Comparison of ENCODE assay signal across 7 mouse cellular contexts in the genomic region with DNA sequence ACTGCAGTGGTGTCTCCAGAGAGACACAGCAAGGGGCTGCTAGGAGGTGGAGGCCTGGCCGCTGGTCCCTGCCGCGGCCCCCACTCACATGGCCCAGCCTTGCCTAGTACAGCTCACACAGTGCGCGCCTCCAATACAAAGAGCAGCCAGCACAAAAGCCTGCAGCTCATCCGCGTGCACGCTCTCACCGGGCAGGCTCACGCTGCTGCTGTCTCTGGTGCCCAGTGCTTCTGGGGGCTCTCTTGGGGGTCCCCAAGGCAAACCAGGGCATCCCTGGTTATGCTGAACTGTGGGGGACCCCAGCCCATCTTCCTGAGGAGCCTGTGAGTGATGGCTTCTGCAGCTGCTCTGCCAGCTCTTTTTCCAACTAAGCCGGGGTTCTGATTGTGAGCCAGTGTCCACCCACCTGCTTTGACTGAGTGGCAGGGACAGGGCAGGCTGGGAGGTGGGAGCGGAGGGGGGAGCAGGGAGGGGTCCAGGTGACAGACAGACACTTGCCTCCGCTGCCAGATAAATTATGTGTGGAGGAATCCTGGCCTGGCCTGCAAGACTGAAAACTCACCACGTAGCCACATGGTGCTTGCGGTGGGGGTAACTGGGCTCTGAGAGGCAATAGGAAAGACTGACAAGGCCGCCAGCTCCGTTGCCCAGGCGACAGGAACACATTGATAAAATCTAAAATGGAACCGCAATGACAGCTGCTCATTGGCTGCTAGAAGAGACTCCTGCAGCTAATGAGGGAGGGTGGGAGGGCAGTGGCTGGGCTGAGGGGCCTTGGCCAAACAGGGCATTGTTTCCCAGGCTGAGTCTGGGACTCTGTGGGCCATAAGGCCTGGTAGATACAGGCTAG.
DNase-seq lines count a peak whose midpoint lies in the region; ATAC-seq lines count a peak whose summit lies in the region.

No protein-coding gene starts in this region.

- H3K4me1 ChIP-seq in embryonic facial prominence, embryonic 12.5 days = peaks cover 30% of the 10 kb centered on the region
- peaks cover 81% of the 10 kb centered on the region for H3K4me1 ChIP-seq in midbrain, embryonic 10.5 days

- H3K4me2 ChIP-seq in embryonic facial prominence, embryonic 12.5 days (replicated peaks) = peak overlapping the region; percentile 26

- 32% methylated on average over 19 of the region's 19 CpGs for WGBS in embryonic facial prominence, embryonic 12.5 days
- 10% methylated on average over 19 of the region's 19 CpGs for WGBS in midbrain, embryonic 10.5 days

- H3K27me3 ChIP-seq in embryonic facial prominence, embryonic 12.5 days = no peaks in the 10 kb centered on the region
- peaks cover 31% of the 10 kb centered on the region for H3K27me3 ChIP-seq in midbrain, embryonic 10.5 days (ENCODE audit: low read depth, poor library complexity, severe bottlenecking)

- peak overlapping the region; percentile 79 for H3K27ac ChIP-seq in embryonic facial prominence, embryonic 12.5 days
- H3K27ac ChIP-seq in midbrain, embryonic 10.5 days (replicated peaks) = peak overlapping the region; percentile 98

- H3K36me3 ChIP-seq in embryonic facial prominence, embryonic 12.5 days = no peaks in the 10 kb centered on the region
- H3K36me3 ChIP-seq in midbrain, embryonic 10.5 days = peaks cover 23% of the 10 kb centered on the region

- DNase-seq in CD4-positive, CD25-positive, alpha-beta regulatory T cell, adult 2 months (ENCODE audit: low read depth, low spot score) = peak; percentile 78
- peak; percentile 39 for DNase-seq in NIH3T3 (ENCODE audit: low read depth)
- DNase-seq in heart, postnatal 10 days = peak; percentile 55 to 63
- peak; percentile 54 to 62 for DNase-seq in layer of hippocampus, postnatal 25 days (ENCODE audit: extremely low spot score in 1 of 2, low spot score in 1 of 2)
- peak; percentile 90 for DNase-seq in midbrain, embryonic 10.5 days (ENCODE audit: low spot score)
- DNase-seq in telencephalon, adult 2 months (ENCODE audit: low read depth, low spot score) = peak; percentile 55

- H3K9ac ChIP-seq in embryonic facial prominence, embryonic 12.5 days = peak overlapping the region; percentile 24; the same call in 1 of the 2 replicates

- intact Hi-C loops in heart, postnatal 10 days (cut with DNase I) = no loop called here

- H3K4me3 ChIP-seq in embryonic facial prominence, embryonic 12.5 days = no peak overlapping the region
- peak overlapping the region; percentile 54 for H3K4me3 ChIP-seq in midbrain, embryonic 10.5 days

- peak; percentile 54 for ATAC-seq in embryonic facial prominence, embryonic 12.5 days (ENCODE audit: insufficient number of reproducible peaks, insufficient read depth, low FRiP score, low TSS enrichment)

- no peaks in the 10 kb centered on the region for H3K9me3 ChIP-seq in embryonic facial prominence, embryonic 12.5 days
- no peaks in the 10 kb centered on the region for H3K9me3 ChIP-seq in midbrain, embryonic 10.5 days (replicated peaks)

Comparison
In these comparisons a context has a peak if more than half of its experiments do, and no peak if none do; other contexts are left out.
1. DNase-seq: peak in every context shown above with its lines; median percentile 90 in midbrain, embryonic 10.5 days; 78 in CD4-positive, CD25-positive, alpha-beta regulatory T cell, adult 2 months; 59 in heart, postnatal 10 days; 58 in layer of hippocampus, postnatal 25 days; 55 in telencephalon, adult 2 months; 39 in NIH3T3.